Mouse (Mus musculus) forebrain, embryonic 13.5 days (tissue): Measurements from ENCODE around the gene Cenpi. TPM values are rescaled to one million over a fixed set of nuclear protein-coding genes. Genes with fewer than 3 reads are reported as not detected.

Experiments used
- ATAC-seq: fragments of 200-750 bp; cut with Nextera tagmentation; 2 replicates; pipeline ENCODE4 v1.8.0; 2017
- H3K27ac ChIP-seq: fragments of 300-500 bp; sonication (generic); 2 replicates; pipeline ENCODE4 v1.5.1; 2015; ENCODE audit warnings: inconsistent platforms, mild to moderate bottlenecking, moderate library complexity
- H3K27me3 ChIP-seq: fragments of 300-500 bp; sonication (generic); 2 replicates; pipeline ENCODE4 v1.6.1; 2015; ENCODE audit warnings: mild to moderate bottlenecking, inconsistent platforms
- H3K36me3 ChIP-seq: fragments of 300-500 bp; sonication (generic); 2 replicates; pipeline ENCODE4 v1.6.1; 2015; ENCODE audit warnings: mild to moderate bottlenecking, inconsistent platforms; ENCODE audit not compliant: poor library complexity, severe bottlenecking
- H3K4me1 ChIP-seq: fragments of 300-500 bp; sonication (generic); 2 replicates; pipeline ENCODE4 v1.6.1; 2015; ENCODE audit warnings: inconsistent platforms
- H3K4me2 ChIP-seq: fragments of 300-500 bp; sonication (generic); 2 replicates; pipeline ENCODE4 v1.6.1; 2015; ENCODE audit warnings: inconsistent platforms, mild to moderate bottlenecking, moderate library complexity
- H3K4me3 ChIP-seq: fragments of 300-500 bp; sonication (generic); 2 replicates; pipeline ENCODE4 v1.5.1; 2015; ENCODE audit warnings: mild to moderate bottlenecking, inconsistent platforms
- H3K9ac ChIP-seq: fragments of 300-500 bp; sonication (generic); 2 replicates; pipeline ENCODE4 v1.6.1; 2015; ENCODE audit warnings: mild to moderate bottlenecking, inconsistent platforms
- H3K9me3 ChIP-seq: fragments of 300-500 bp; sonication (generic); replicated peaks from 2 replicates; pipeline ENCODE4 v1.6.1; 2016; ENCODE audit warnings: inconsistent platforms
- WGBS: fragments of 180-500 bp; shearing (Covaris S2); methylation state at CpG from one replicate; pipeline ENCODE4 v1.1.7; 2015; 5-methylcytosine and 5-hydroxymethylcytosine counted together
- polyA plus RNA-seq: library from polyadenylated mRNA; unstranded; fragments of >200 nt; fragmentation: Nextera tagmentation; extraction: Ambion mirVana; gene quantifications from 2 replicates; pipeline ENCODE4 v1.2.1, GENCODE M21; 2015

The Cenpi gene
- 24.5 and 27.3 TPM in 2 replicates for polyA plus RNA-seq

DNA sequence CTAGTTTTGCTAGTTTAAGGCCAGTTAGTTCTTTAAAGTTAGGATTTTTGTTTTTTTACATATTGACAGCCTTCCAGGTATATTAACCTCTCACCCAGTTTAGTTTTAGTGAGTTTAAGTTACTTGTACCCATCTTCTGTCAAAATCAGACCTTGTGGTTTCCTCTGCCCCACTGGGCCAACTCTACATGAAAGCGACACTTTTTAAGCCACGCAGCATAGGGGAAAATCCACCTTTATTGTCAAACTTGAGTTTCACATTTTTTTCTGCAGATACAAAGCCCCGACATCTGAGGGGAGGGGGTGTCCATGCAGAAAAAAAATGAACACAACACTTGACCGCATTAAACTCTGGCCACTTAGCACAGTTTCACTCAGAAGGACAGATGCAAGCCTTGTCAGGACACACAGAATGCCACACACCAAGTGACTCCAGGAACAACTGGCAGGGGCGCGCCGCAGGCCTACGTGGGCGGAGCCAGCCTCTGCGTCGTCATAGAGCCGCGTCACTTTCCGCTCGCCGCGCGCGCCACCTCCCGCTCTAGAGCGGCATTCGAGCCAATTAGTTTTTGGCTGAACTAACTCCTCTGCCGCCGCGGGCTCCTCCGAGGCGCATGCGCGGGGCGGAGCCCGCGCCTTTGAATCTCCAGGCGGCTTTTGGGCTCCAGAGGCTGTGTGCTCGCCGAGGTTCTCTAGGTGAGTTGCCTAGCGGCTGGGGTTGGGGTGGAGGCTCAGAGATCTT is at the start of gene Cenpi:
TSS of gene Cenpi (plus strand) at position 551 of the 741 bp plus-strand sequence.
- Histone ChIP-seq H3K27me3 (no peaks in the 10 kb centered on the region), H3K9ac (peak within 1 kb of the TSS; percentile 55), H3K36me3 (0 out of 2 replicates have a peak, but pooled peaks cover 6% of the 10 kb centered on the region), H3K4me1 (peaks cover 5% of the 10 kb centered on the region; the same call in 1 of the 2 replicates), H3K9me3 (no peaks in the 10 kb centered on the region), H3K4me2 (peak within 1 kb of the TSS; percentile 58), H3K27ac (no peak within 1 kb of the TSS), H3K4me3 (peak within 1 kb of the TSS; percentile 43)
- ATAC-seq = peak; percentile 97
- 20% methylated on average over 36 of the region's 36 CpGs for WGBS

DNA sequence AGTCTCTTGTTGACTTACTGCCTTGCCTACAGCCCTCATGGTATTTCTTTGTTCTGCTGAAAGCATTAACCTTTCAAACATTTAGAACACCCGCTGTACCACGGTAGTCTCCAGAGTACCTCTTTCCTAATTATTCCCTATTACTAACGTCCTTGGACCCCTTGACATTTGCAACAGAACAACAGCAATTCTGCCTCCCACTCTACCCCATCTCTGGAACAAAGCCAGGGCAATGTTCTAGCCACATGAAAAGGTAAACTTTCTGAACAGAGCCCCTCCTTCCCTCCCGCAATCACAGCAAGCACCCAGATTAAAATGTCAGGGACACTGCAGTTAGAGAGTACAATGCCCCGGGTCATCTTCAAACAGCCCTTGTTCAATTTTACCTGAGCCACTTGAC is 46.7 kb upstream of the Cenpi start:
- Histone ChIP-seq H3K4me3 (no peak overlapping the region), H3K27me3 (no peaks in the 10 kb centered on the region), H3K4me1 (no peaks in the 10 kb centered on the region), H3K27ac (no peak overlapping the region), H3K9ac (no peak overlapping the region), H3K36me3 (no peaks in the 10 kb centered on the region), H3K9me3 (no peaks in the 10 kb centered on the region), H3K4me2 (no peak overlapping the region)
- no peak for ATAC-seq
- 48% methylated on average over 5 of the region's 5 CpGs for WGBS

- H3K9me3 ChIP-seq = no peaks in the 10 kb centered on the region
- ATAC-seq = no peak
- H3K4me3 ChIP-seq = no peak overlapping the region
- no peak overlapping the region for H3K9ac ChIP-seq
- H3K4me1 ChIP-seq = no peaks in the 10 kb centered on the region
- no peaks in the 10 kb centered on the region for H3K36me3 ChIP-seq
- H3K27me3 ChIP-seq = no peaks in the 10 kb centered on the region
- H3K27ac ChIP-seq = no peak overlapping the region
- H3K4me2 ChIP-seq = no peak overlapping the region
- WGBS = 67% methylated on average over 11 of the region's 11 CpGs
These were observed 45.8 kb upstream of the Cenpi start for GRCm38 (mm10) chrX:134262129-134262528.

- Histone ChIP-seq H3K9ac (no peak overlapping the region), H3K27ac (no peak overlapping the region), H3K4me1 (0 out of 2 replicates have a peak, but pooled peaks cover 3% of the 10 kb centered on the region), H3K36me3 (no peaks in the 10 kb centered on the region), H3K4me3 (no peak overlapping the region), H3K4me2 (peak overlapping the region; percentile 56), H3K27me3 (no peaks in the 10 kb centered on the region), H3K9me3 (no peaks in the 10 kb centered on the region)
- ATAC-seq = peak; percentile 57; the same call in 1 of the 2 replicates
- WGBS = 29% methylated on average over 6 of the region's 6 CpGs
These were observed 32.2 kb upstream of the Cenpi start for GRCm38 (mm10) chrX:134275715-134276114.

DNA sequence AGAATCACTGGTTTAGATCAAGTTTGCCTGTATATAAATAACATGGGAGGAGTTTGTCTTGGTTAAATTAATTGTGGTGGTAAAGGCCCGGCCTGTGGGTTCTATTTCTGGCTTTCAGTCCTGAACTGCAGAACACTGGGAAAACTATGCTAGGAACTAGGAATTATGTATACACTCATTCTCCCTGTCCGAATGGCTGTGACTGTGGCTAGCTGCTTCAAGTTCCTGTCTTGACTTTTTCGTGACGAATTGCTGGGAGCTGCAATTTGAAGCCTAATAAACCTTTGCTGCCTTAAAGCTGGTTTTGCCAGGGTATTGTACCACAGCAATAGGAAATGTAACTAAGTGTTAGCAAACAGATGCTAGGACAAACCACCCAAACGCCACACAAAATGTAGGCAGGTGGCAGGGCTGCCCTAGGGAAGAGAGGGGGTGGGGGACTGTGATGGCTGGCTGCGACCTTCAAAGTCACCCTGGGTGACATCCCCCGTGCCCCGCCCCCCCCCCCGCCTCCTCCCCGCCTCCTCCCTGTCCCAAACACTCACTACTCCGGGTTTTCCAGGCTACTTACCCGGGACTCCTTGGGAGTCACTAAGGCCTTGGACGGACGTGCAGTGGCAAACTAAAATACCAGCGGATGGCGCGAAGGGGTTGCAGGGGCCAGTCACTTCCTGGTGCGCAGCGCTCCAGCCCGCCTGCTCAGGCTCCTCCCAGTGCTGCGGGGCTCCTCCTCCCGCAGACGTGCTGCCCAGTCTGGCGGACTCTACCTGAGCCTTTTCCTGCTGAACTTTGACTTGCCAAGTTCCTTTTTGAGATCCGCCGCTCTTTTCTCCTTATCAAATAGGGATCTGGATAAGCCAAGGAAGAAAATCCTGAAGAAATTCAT is 31.4 kb upstream of the Cenpi start, which contains the start of gene Trmt2b:
TSS of gene Trmt2b (minus strand) at position 710 of the 886 bp plus-strand sequence.
- Histone ChIP-seq H3K9ac (0 out of 2 replicates have a peak within 1 kb of the TSS, but pooled peaks have one; percentile 30), H3K9me3 (no peaks in the 10 kb centered on the region), H3K27ac (no peak within 1 kb of the TSS), H3K4me1 (0 out of 2 replicates have a peak, but pooled peaks cover 3% of the 10 kb centered on the region), H3K4me2 (peak within 1 kb of the TSS; percentile 56), H3K27me3 (no peaks in the 10 kb centered on the region), H3K36me3 (no peaks in the 10 kb centered on the region), H3K4me3 (peak within 1 kb of the TSS; percentile 40)
- peak; percentile 92 for ATAC-seq
- 17% methylated on average over 21 of the region's 26 CpGs for WGBS

- Histone ChIP-seq H3K36me3 (no peaks in the 10 kb centered on the region), H3K27me3 (no peaks in the 10 kb centered on the region), H3K4me1 (0 out of 2 replicates have a peak, but pooled peaks cover 3% of the 10 kb centered on the region), H3K4me2 (no peak overlapping the region), H3K9me3 (no peaks in the 10 kb centered on the region), H3K27ac (no peak overlapping the region), H3K4me3 (no peak overlapping the region), H3K9ac (no peak overlapping the region)
- ATAC-seq = no peak
- 86% methylated on average over 3 of the region's 3 CpGs for WGBS
These were observed 27.4 kb upstream of the Cenpi start for GRCm38 (mm10) chrX:134280531-134280930.

- Histone ChIP-seq H3K27me3 (no peaks in the 10 kb centered on the region), H3K9me3 (no peaks in the 10 kb centered on the region), H3K4me1 (no peaks in the 10 kb centered on the region), H3K9ac (no peak overlapping the region), H3K4me2 (no peak overlapping the region), H3K4me3 (no peak overlapping the region), H3K36me3 (no peaks in the 10 kb centered on the region), H3K27ac (no peak overlapping the region)
- no peak for ATAC-seq
- 70% methylated on average over 2 of the region's 2 CpGs for WGBS
These were observed 22.8 kb upstream of the Cenpi start for GRCm38 (mm10) chrX:134285102-134285501.

- ATAC-seq = peak; percentile 65; the same call in 1 of the 2 replicates
- Histone ChIP-seq H3K9me3 (no peaks in the 10 kb centered on the region), H3K27me3 (no peaks in the 10 kb centered on the region), H3K4me1 (no peaks in the 10 kb centered on the region), H3K27ac (no peak overlapping the region), H3K4me2 (no peak overlapping the region), H3K4me3 (no peak overlapping the region), H3K36me3 (no peaks in the 10 kb centered on the region), H3K9ac (no peak overlapping the region)
- WGBS = 34% methylated on average over 4 of the region's 4 CpGs
These were observed 22.1 kb upstream of the Cenpi start for GRCm38 (mm10) chrX:134285791-134286190.

DNA sequence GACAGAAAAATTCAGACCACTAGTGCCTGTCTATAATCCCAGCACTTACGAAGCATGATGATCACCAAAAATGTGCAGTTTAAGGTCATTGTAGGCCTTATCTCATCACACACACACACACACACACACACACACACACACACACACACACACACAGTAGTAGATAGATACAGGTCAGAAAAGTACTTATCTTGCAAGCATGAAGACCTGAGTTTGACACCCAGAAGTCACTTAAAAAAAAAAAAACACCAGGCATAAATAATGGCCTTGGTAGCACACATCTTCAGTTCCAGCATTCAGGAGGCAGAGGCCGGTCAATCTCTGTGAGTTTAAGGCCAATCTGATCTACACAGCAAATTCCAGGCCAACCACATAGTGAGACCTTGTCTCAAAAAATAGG is 20.6 kb upstream of the Cenpi start:
- H3K4me1 ChIP-seq = no peaks in the 10 kb centered on the region
- no peak for ATAC-seq
- H3K27ac ChIP-seq = no peak overlapping the region
- H3K4me3 ChIP-seq = no peak overlapping the region
- no peaks in the 10 kb centered on the region for H3K9me3 ChIP-seq
- no peaks in the 10 kb centered on the region for H3K36me3 ChIP-seq
- WGBS = 90% methylated on average over 2 of the region's 2 CpGs
- no peaks in the 10 kb centered on the region for H3K27me3 ChIP-seq
- H3K9ac ChIP-seq = no peak overlapping the region
- no peak overlapping the region for H3K4me2 ChIP-seq

GRCm38 (mm10) chrX:134296301-134296700 is 11.6 kb upstream of the Cenpi start:
- WGBS = 17% methylated on average over 9 of the region's 9 CpGs
- Histone ChIP-seq H3K36me3 (no peaks in the 10 kb centered on the region), H3K9ac (peak overlapping the region; percentile 74), H3K4me3 (peak overlapping the region; percentile 51), H3K9me3 (no peaks in the 10 kb centered on the region), H3K4me1 (peaks cover 9% of the 10 kb centered on the region; the same call in 1 of the 2 replicates), H3K27ac (peak overlapping the region; percentile 79; the same call in 1 of the 2 replicates), H3K27me3 (peaks cover 4% of the 10 kb centered on the region; the same call in 1 of the 2 replicates), H3K4me2 (peak overlapping the region; percentile 60)
- peak; percentile 36 for ATAC-seq

DNA sequence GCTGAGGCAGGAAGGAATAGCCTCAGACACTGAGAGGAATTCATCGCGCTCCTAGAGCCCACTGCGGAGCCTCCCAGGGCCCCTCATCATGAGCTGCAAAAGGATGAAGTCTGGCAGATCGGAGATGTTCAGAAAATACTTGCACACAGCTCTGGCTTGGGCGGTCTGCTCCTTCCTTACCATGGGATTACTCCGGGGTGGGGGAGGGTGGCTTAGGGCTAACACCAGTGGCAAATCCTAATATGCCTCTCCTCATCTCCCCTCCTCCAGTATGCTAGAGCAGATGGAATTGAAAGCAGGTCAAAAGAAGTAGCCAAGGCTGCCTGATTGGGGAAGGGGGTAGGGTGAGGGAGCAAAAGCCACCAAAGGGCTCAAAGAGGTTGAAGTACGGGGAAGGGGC is 11.1 kb upstream of the Cenpi start:
- H3K4me2 ChIP-seq = peak overlapping the region; percentile 60
- peak overlapping the region; percentile 74 for H3K9ac ChIP-seq
- 18% methylated on average over 7 of the region's 7 CpGs for WGBS
- H3K27ac ChIP-seq = peak overlapping the region; percentile 44; the same call in 1 of the 2 replicates
- H3K27me3 ChIP-seq = peaks cover 4% of the 10 kb centered on the region; the same call in 1 of the 2 replicates
- peaks cover 9% of the 10 kb centered on the region; the same call in 1 of the 2 replicates for H3K4me1 ChIP-seq
- H3K4me3 ChIP-seq = peak overlapping the region; percentile 51
- no peaks in the 10 kb centered on the region for H3K36me3 ChIP-seq
- ATAC-seq = peak; percentile 33; the same call in 1 of the 2 replicates
- no peaks in the 10 kb centered on the region for H3K9me3 ChIP-seq
